Mouse (Mus musculus): ENCODE measurements at regions not wholly inside any gene's neighbourhood (a gene's known extent, or its start where the extent isn't known, plus 50 kb on each side); places are given as distances from the start of the nearest gene placed in this dataset.

- no peaks in the 10 kb centered on the region for H3K27me3 ChIP-seq (ENCODE audit: control insufficient read depth, insufficient read depth, low read length)
These were observed 1382.9 kb upstream of the Tenm2 start for GRCm38 (mm10) chr11:38618707-38619106.

GRCm38 (mm10) chr11:38600971-38601370 lies 1365.2 kb upstream of the Tenm2 start:
- no peaks in the 10 kb centered on the region for H3K9me3 ChIP-seq (ENCODE audit: control insufficient read depth, low read length)
- no peak overlapping the region for H3K4me3 ChIP-seq (ENCODE audit: low read depth, low read length)
- no peaks in the 10 kb centered on the region for H3K4me1 ChIP-seq (ENCODE audit: control insufficient read depth, insufficient read depth, low read length)
- no peaks in the 10 kb centered on the region for H3K27me3 ChIP-seq (ENCODE audit: control insufficient read depth, insufficient read depth, low read length)
- no peak for DNase-seq (ENCODE audit: low spot score)
- no peak overlapping the region for H3K27ac ChIP-seq (replicated peaks; ENCODE audit: low read depth, low read length)
- H3K36me3 ChIP-seq (ENCODE audit: control insufficient read depth, insufficient read depth, low read length) = no peaks in the 10 kb centered on the region
- WGBS = 53% methylated on average over 4 of the region's 4 CpGs
- ATAC-seq (ENCODE audit: insufficient number of reproducible peaks, low FRiP score, low TSS enrichment, low read depth) = no peak
- H3K4me2 ChIP-seq (ENCODE audit: low read depth, severe bottlenecking) = no peak overlapping the region
- H3K9ac ChIP-seq (ENCODE audit: low read length) = no peak overlapping the region

More at GRCm38 (mm10) chr11:38618707-38619106, 1382.9 kb upstream of the Tenm2 start:
- 82% methylated on average over 6 of the region's 6 CpGs for WGBS
- H3K9me3 ChIP-seq (ENCODE audit: control insufficient read depth, low read length) = no peaks in the 10 kb centered on the region
- DNase-seq (ENCODE audit: low spot score) (no peak), ATAC-seq (ENCODE audit: insufficient number of reproducible peaks, low FRiP score, low TSS enrichment, low read depth) (no peak)
- no peak overlapping the region for H3K27ac ChIP-seq (replicated peaks; ENCODE audit: low read depth, low read length)
- H3K9ac ChIP-seq (ENCODE audit: low read length) = no peak overlapping the region
- H3K4me1 ChIP-seq (ENCODE audit: control insufficient read depth, insufficient read depth, low read length) = no peaks in the 10 kb centered on the region
- no peaks in the 10 kb centered on the region for H3K36me3 ChIP-seq (ENCODE audit: control insufficient read depth, insufficient read depth, low read length)
- H3K4me2 ChIP-seq (ENCODE audit: low read depth, severe bottlenecking) = no peak overlapping the region
- no peak overlapping the region for H3K4me3 ChIP-seq (ENCODE audit: low read depth, low read length)

GRCm38 (mm10) chr11:38568515-38568914 lies 1332.8 kb upstream of the Tenm2 start:
- Histone ChIP-seq H3K4me3 (ENCODE audit: low read depth, low read length) (no peak overlapping the region), H3K4me2 (ENCODE audit: low read depth, severe bottlenecking) (no peak overlapping the region), H3K9ac (ENCODE audit: low read length) (no peak overlapping the region), H3K9me3 (ENCODE audit: control insufficient read depth, low read length) (no peaks in the 10 kb centered on the region), H3K27ac (replicated peaks; ENCODE audit: low read depth, low read length) (no peak overlapping the region), H3K4me1 (ENCODE audit: control insufficient read depth, insufficient read depth, low read length) (no peaks in the 10 kb centered on the region), H3K36me3 (ENCODE audit: control insufficient read depth, insufficient read depth, low read length) (no peaks in the 10 kb centered on the region), H3K27me3 (ENCODE audit: control insufficient read depth, insufficient read depth, low read length) (no peaks in the 10 kb centered on the region)
- 97% methylated on average over 1 of the region's 1 CpGs for WGBS
- ATAC-seq (ENCODE audit: insufficient number of reproducible peaks, low FRiP score, low TSS enrichment, low read depth) (no peak), DNase-seq (ENCODE audit: low spot score) (no peak)

- WGBS = 12% methylated on average over 8 of the region's 8 CpGs
- Histone ChIP-seq H3K4me2 (ENCODE audit: low read depth, severe bottlenecking) (no peak overlapping the region), H3K9me3 (ENCODE audit: control insufficient read depth, low read length) (no peaks in the 10 kb centered on the region), H3K9ac (ENCODE audit: low read length) (no peak overlapping the region), H3K4me1 (ENCODE audit: control insufficient read depth, insufficient read depth, low read length) (no peaks in the 10 kb centered on the region), H3K27ac (replicated peaks; ENCODE audit: low read depth, low read length) (no peak overlapping the region), H3K27me3 (ENCODE audit: control insufficient read depth, insufficient read depth, low read length) (no peaks in the 10 kb centered on the region), H3K4me3 (ENCODE audit: low read depth, low read length) (no peak overlapping the region), H3K36me3 (ENCODE audit: control insufficient read depth, insufficient read depth, low read length) (no peaks in the 10 kb centered on the region)
- DNase-seq (ENCODE audit: low spot score) = peak; percentile 36
- no peak for ATAC-seq (ENCODE audit: insufficient number of reproducible peaks, low FRiP score, low TSS enrichment, low read depth)
These were observed 1308.1 kb upstream of the Tenm2 start for GRCm38 (mm10) chr11:38543893-38544292.

GRCm38 (mm10) chr11:38540097-38540496 lies 1304.3 kb upstream of the Tenm2 start:
- Histone ChIP-seq H3K9ac (ENCODE audit: low read length) (no peak overlapping the region), H3K4me3 (ENCODE audit: low read depth, low read length) (no peak overlapping the region), H3K4me2 (ENCODE audit: low read depth, severe bottlenecking) (no peak overlapping the region), H3K27me3 (ENCODE audit: control insufficient read depth, insufficient read depth, low read length) (no peaks in the 10 kb centered on the region), H3K9me3 (ENCODE audit: control insufficient read depth, low read length) (no peaks in the 10 kb centered on the region), H3K27ac (replicated peaks; ENCODE audit: low read depth, low read length) (no peak overlapping the region), H3K36me3 (ENCODE audit: control insufficient read depth, insufficient read depth, low read length) (no peaks in the 10 kb centered on the region), H3K4me1 (ENCODE audit: control insufficient read depth, insufficient read depth, low read length) (no peaks in the 10 kb centered on the region)
- ATAC-seq (ENCODE audit: insufficient number of reproducible peaks, low FRiP score, low TSS enrichment, low read depth) = no peak
- DNase-seq (ENCODE audit: low spot score) = no peak
- WGBS = 92% methylated on average over 2 of the region's 2 CpGs

GRCm38 (mm10) chr11:38532282-38532681 lies 1296.5 kb upstream of the Tenm2 start:
- no peak overlapping the region for H3K4me3 ChIP-seq (ENCODE audit: low read depth, low read length)
- H3K36me3 ChIP-seq (ENCODE audit: control insufficient read depth, insufficient read depth, low read length) = no peaks in the 10 kb centered on the region
- no peak overlapping the region for H3K9ac ChIP-seq (ENCODE audit: low read length)
- no peaks in the 10 kb centered on the region for H3K27me3 ChIP-seq (ENCODE audit: control insufficient read depth, insufficient read depth, low read length)
- ATAC-seq (ENCODE audit: insufficient number of reproducible peaks, low FRiP score, low TSS enrichment, low read depth) (no peak), DNase-seq (ENCODE audit: low spot score) (no peak)
- no peaks in the 10 kb centered on the region for H3K9me3 ChIP-seq (ENCODE audit: control insufficient read depth, low read length)
- no peaks in the 10 kb centered on the region for H3K4me1 ChIP-seq (ENCODE audit: control insufficient read depth, insufficient read depth, low read length)
- H3K27ac ChIP-seq (replicated peaks; ENCODE audit: low read depth, low read length) = no peak overlapping the region
- WGBS = 77% methylated on average over 2 of the region's 2 CpGs
- H3K4me2 ChIP-seq (ENCODE audit: low read depth, severe bottlenecking) = no peak overlapping the region

- ATAC-seq (ENCODE audit: insufficient number of reproducible peaks, low FRiP score, low TSS enrichment, low read depth) (no peak), DNase-seq (ENCODE audit: low spot score) (no peak)
- H3K4me3 ChIP-seq (ENCODE audit: low read depth, low read length) = no peak overlapping the region
- no peak overlapping the region for H3K4me2 ChIP-seq (ENCODE audit: low read depth, severe bottlenecking)
- no peaks in the 10 kb centered on the region for H3K36me3 ChIP-seq (ENCODE audit: control insufficient read depth, insufficient read depth, low read length)
- H3K9me3 ChIP-seq (ENCODE audit: control insufficient read depth, low read length) = no peaks in the 10 kb centered on the region
- H3K27ac ChIP-seq (replicated peaks; ENCODE audit: low read depth, low read length) = no peak overlapping the region
- H3K27me3 ChIP-seq (ENCODE audit: control insufficient read depth, insufficient read depth, low read length) = no peaks in the 10 kb centered on the region
- WGBS = 94% methylated on average over 4 of the region's 4 CpGs
- H3K4me1 ChIP-seq (ENCODE audit: control insufficient read depth, insufficient read depth, low read length) = no peaks in the 10 kb centered on the region
- H3K9ac ChIP-seq (ENCODE audit: low read length) = no peak overlapping the region
These were observed 1273.9 kb upstream of the Tenm2 start for GRCm38 (mm10) chr11:38509676-38510075.

- Histone ChIP-seq H3K4me3 (ENCODE audit: low read depth, low read length) (no peak overlapping the region), H3K36me3 (ENCODE audit: control insufficient read depth, insufficient read depth, low read length) (no peaks in the 10 kb centered on the region), H3K9ac (ENCODE audit: low read length) (no peak overlapping the region), H3K4me2 (ENCODE audit: low read depth, severe bottlenecking) (no peak overlapping the region), H3K27me3 (ENCODE audit: control insufficient read depth, insufficient read depth, low read length) (no peaks in the 10 kb centered on the region), H3K9me3 (ENCODE audit: control insufficient read depth, low read length) (no peaks in the 10 kb centered on the region), H3K4me1 (ENCODE audit: control insufficient read depth, insufficient read depth, low read length) (no peaks in the 10 kb centered on the region), H3K27ac (replicated peaks; ENCODE audit: low read depth, low read length) (no peak overlapping the region)
- 89% methylated on average over 2 of the region's 2 CpGs for WGBS
- ATAC-seq (ENCODE audit: insufficient number of reproducible peaks, low FRiP score, low TSS enrichment, low read depth) = no peak
- no peak for DNase-seq (ENCODE audit: low spot score)
These were observed 1228.5 kb upstream of the Tenm2 start for GRCm38 (mm10) chr11:38464239-38464596.

GRCm38 (mm10) chr11:38463568-38464238 lies 1227.9 kb upstream of the Tenm2 start:
- DNase-seq (ENCODE audit: low spot score) = no peak
- Histone ChIP-seq H3K4me3 (ENCODE audit: low read depth, low read length) (no peak overlapping the region), H3K9me3 (ENCODE audit: control insufficient read depth, low read length) (no peaks in the 10 kb centered on the region), H3K9ac (ENCODE audit: low read length) (no peak overlapping the region), H3K27ac (replicated peaks; ENCODE audit: low read depth, low read length) (no peak overlapping the region), H3K27me3 (ENCODE audit: control insufficient read depth, insufficient read depth, low read length) (no peaks in the 10 kb centered on the region), H3K36me3 (ENCODE audit: control insufficient read depth, insufficient read depth, low read length) (no peaks in the 10 kb centered on the region), H3K4me1 (ENCODE audit: control insufficient read depth, insufficient read depth, low read length) (no peaks in the 10 kb centered on the region), H3K4me2 (ENCODE audit: low read depth, severe bottlenecking) (no peak overlapping the region)
- WGBS = 85% methylated on average over 4 of the region's 4 CpGs
- no peak for ATAC-seq (ENCODE audit: insufficient number of reproducible peaks, low FRiP score, low TSS enrichment, low read depth)

Data from limb, embryonic 11.5 days (tissue).